Mouse (Mus musculus) stomach, embryonic 14.5 days (tissue): ENCODE measurements around the gene Lrmda. TPM values are rescaled to one million over a fixed set of nuclear protein-coding genes. Genes with fewer than 3 reads are reported as not detected.

ENCODE experiments used
- ATAC-seq: fragments of 200-750 bp; cut with Nextera tagmentation; 2 replicates; pipeline ENCODE4 v1.8.0; 2017; ENCODE audit warnings: low read depth, moderate TSS enrichment; ENCODE audit not compliant: insufficient number of reproducible peaks, insufficient read depth, low FRiP score
- H3K27ac ChIP-seq: fragments of 300-500 bp; sonication (generic); 2 replicates; pipeline ENCODE4 v1.5.1; 2014; ENCODE audit warnings: mild to moderate bottlenecking, low read length, moderate library complexity, mixed read lengths
- H3K27me3 ChIP-seq: fragments of 300-500 bp; sonication (generic); 2 replicates; pipeline ENCODE4 v1.6.1; 2014; ENCODE audit warnings: low read length, control low read depth, mixed read lengths; ENCODE audit not compliant: control insufficient read depth, insufficient read depth
- H3K36me3 ChIP-seq: fragments of 300-500 bp; sonication (generic); 2 replicates; pipeline ENCODE4 v1.6.1; 2014; ENCODE audit warnings: mild to moderate bottlenecking, control low read depth, low read length, moderate library complexity, mixed read lengths; ENCODE audit not compliant: control insufficient read depth, insufficient read depth
- H3K4me1 ChIP-seq: fragments of 300-500 bp; sonication (generic); 2 replicates; pipeline ENCODE4 v1.6.1; 2014; ENCODE audit warnings: low read length, control low read depth, mixed read lengths; ENCODE audit not compliant: control insufficient read depth, insufficient read depth
- H3K4me2 ChIP-seq: fragments of 300-500 bp; sonication (generic); replicated peaks from 2 replicates; pipeline ENCODE4 v1.6.1; 2014; ENCODE audit warnings: low read depth, low read length, control low read depth
- H3K4me3 ChIP-seq: fragments of 300-500 bp; sonication (generic); 2 replicates; pipeline ENCODE4 v1.5.1; 2014; ENCODE audit warnings: low read depth, low read length, control low read depth
- H3K9ac ChIP-seq: fragments of 300-500 bp; sonication (generic); replicated peaks from 2 replicates; pipeline ENCODE4 v1.6.1; 2014; ENCODE audit warnings: low read depth, mild to moderate bottlenecking, control low read depth, low read length, moderate library complexity, mixed read lengths
- H3K9me3 ChIP-seq: fragments of 300-500 bp; sonication (generic); 2 replicates; pipeline ENCODE4 v1.6.1; 2016; ENCODE audit warnings: low read depth, low read length, control low read depth; ENCODE audit not compliant: control insufficient read depth
- WGBS: fragments of 180-500 bp; shearing (Covaris S2); extraction: QIAGEN DNeasy Blood & Tissue Kit; methylation state at CpG from one replicate; pipeline ENCODE4 v1.1.7; 2014; 5-methylcytosine and 5-hydroxymethylcytosine counted together
- polyA plus RNA-seq: library from polyadenylated mRNA; unstranded; fragments of >200 nt; fragmentation: Nextera tagmentation; extraction: Ambion mirVana; gene quantifications from 2 replicates; pipeline ENCODE4 v1.2.1, GENCODE M21; 2014

The Lrmda gene
- polyA plus RNA-seq, 1 experiment from 2014 or later, result 0.46 TPM

DNA sequence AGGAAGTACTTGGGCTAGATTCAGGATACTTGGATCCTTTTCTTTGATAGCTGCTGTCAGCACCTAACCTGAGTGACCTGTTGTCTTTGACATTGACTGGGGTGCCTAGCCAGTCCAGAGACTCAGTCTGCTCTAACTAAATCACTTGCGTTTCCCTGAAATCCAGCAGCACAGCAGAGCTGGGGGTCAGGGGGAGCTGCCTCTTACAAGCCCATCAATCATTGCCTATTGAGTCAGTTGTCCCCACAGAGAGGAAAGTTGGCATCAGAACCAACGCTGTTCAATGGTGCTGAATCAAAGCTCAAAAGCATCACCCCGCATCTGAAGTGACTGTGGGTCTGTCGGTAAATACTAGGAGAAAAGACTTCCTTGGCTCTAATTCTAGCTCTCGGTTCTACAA is 725.2 kb downstream of the Lrmda start:
- Histone ChIP-seq H3K27me3 (no peaks in the 10 kb centered on the region), H3K4me3 (no peak overlapping the region), H3K27ac (no peak overlapping the region), H3K9ac (no peak overlapping the region), H3K9me3 (no peaks in the 10 kb centered on the region), H3K4me1 (peaks cover 14% of the 10 kb centered on the region; the same call in 1 of the 2 replicates), H3K4me2 (no peak overlapping the region), H3K36me3 (no peaks in the 10 kb centered on the region)
- ATAC-seq, result no peak
- WGBS, result 40% methylated on average over 5 of the region's 5 CpGs

DNA sequence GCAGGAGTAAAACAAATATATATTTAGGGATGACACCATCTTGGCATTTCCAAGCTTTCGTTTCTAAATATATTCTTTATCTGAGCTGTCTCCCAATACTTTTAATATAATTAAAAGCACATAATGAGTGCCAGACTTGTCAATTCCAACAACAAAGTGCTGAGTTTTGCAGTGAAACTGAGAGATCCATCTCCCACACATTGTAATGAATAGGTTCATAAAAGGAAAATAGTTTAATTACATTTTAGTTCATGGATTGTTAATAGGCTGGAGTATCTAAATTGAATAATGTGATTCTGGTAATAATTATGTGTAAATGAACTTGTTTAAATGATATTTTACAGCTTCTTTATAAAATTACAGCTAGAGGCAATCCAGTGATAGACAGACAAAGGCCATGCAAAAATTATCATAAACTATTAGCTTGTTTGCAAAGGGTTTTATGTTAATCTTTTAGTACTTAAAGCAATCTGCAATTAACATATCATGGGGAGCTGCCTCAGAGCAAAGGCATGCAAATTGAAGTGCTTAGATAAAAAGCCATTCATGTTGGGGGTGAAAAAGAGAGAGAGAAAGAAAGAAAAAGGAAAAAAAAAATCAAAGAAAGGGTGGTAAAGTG is 725.9 kb downstream of the Lrmda start:
- H3K4me1 ChIP-seq, result peaks cover 14% of the 10 kb centered on the region; the same call in 1 of the 2 replicates
- H3K4me3 ChIP-seq, result no peak overlapping the region
- no peaks in the 10 kb centered on the region for H3K36me3 ChIP-seq
- no peak overlapping the region for H3K4me2 ChIP-seq
- ATAC-seq, result no peak
- no peaks in the 10 kb centered on the region for H3K9me3 ChIP-seq
- no peaks in the 10 kb centered on the region for H3K27me3 ChIP-seq
- no peak overlapping the region for H3K27ac ChIP-seq
- no peak overlapping the region for H3K9ac ChIP-seq
- WGBS, result 53% methylated on average over 1 of the region's 1 CpGs

DNA sequence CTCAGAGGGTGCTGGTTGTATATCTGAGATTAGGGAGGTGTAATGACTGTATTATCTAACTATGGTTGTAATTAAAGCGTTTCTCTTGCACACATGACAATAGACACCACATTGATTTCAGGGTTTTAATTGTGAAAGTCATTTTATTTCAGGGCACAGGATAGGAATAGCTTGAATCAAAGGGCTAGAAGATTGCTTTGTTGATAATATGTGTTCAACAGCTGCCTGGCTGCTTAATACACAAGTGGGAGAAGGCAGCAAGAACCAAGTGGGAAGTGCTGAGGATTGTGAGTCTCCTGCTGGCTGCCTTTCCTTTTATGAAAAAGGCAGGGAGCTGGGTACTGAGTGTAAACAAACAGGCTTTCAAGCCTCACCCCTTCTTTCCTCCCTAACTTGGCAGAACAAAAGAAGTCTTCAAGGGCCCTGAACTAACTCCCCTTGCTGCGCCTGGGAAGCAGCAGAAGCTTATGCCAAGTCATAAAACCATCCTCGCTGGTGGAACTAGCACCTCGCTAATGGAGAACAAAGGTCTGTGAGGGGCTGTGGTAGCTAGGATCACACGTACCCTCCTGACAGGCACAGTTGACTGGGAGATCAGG is 726.5 kb downstream of the Lrmda start:
- no peak overlapping the region for H3K4me3 ChIP-seq
- no peak overlapping the region for H3K4me2 ChIP-seq
- no peaks in the 10 kb centered on the region for H3K36me3 ChIP-seq
- H3K27me3 ChIP-seq, result no peaks in the 10 kb centered on the region
- ATAC-seq, result peak; percentile 58; the same call in 1 of the 2 replicates
- peak overlapping the region; percentile 63; the same call in 1 of the 2 replicates for H3K27ac ChIP-seq
- no peaks in the 10 kb centered on the region for H3K9me3 ChIP-seq
- 19% methylated on average over 5 of the region's 5 CpGs for WGBS
- H3K9ac ChIP-seq, result no peak overlapping the region
- peaks cover 18% of the 10 kb centered on the region for H3K4me1 ChIP-seq

DNA sequence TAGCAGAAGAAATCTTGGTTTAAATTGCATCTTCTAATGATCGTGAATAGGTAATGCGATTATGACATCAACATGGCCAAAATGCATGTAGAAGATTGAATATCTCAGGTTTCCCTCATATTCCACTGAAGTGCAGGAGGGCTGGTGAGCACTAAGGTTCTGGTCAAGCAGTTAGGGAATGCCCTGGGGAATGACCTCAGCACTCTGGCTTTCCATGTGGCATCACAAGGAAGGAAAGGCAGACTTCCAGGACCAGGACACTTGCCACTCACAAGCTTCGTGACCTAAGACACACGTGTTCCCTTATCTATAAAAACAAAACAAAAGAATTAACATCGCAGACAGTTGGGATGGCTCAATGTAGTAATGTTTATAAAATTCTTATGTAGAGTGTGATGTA is 728.3 kb downstream of the Lrmda start:
- H3K9me3 ChIP-seq, result no peaks in the 10 kb centered on the region
- H3K9ac ChIP-seq, result no peak overlapping the region
- no peaks in the 10 kb centered on the region for H3K36me3 ChIP-seq
- no peak overlapping the region for H3K4me2 ChIP-seq
- H3K27me3 ChIP-seq, result no peaks in the 10 kb centered on the region
- H3K27ac ChIP-seq, result no peak overlapping the region
- H3K4me1 ChIP-seq, result peaks cover 19% of the 10 kb centered on the region
- H3K4me3 ChIP-seq, result no peak overlapping the region
- 79% methylated on average over 5 of the region's 5 CpGs for WGBS
- ATAC-seq, result no peak

DNA sequence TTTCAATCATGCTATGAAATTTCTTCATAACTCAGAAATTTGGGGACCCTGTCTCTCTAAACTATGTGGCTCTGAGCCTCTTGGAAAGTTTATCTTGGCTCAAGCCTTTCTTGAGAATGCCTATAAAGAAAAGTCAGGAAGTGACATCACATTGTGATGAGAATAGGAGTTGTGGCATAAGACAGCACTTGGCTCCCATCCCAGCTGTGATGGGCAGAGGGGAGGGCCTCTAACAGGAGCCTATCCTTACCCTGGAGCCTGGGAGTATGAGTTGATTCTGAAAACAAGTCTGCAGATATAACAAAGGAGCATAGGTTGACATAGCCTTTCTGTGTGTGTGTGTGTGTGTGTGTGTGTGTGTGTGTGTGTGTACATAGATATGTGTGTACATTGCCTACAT is 730.9 kb downstream of the Lrmda start:
- H3K4me1 ChIP-seq, result peaks cover 14% of the 10 kb centered on the region
- peak overlapping the region; percentile 49; the same call in 1 of the 2 replicates for H3K27ac ChIP-seq
- no peak overlapping the region for H3K4me2 ChIP-seq
- no peak overlapping the region for H3K4me3 ChIP-seq
- no peak overlapping the region for H3K9ac ChIP-seq
- H3K27me3 ChIP-seq, result no peaks in the 10 kb centered on the region
- H3K9me3 ChIP-seq, result no peaks in the 10 kb centered on the region
- no peaks in the 10 kb centered on the region for H3K36me3 ChIP-seq
- ATAC-seq, result no peak

DNA sequence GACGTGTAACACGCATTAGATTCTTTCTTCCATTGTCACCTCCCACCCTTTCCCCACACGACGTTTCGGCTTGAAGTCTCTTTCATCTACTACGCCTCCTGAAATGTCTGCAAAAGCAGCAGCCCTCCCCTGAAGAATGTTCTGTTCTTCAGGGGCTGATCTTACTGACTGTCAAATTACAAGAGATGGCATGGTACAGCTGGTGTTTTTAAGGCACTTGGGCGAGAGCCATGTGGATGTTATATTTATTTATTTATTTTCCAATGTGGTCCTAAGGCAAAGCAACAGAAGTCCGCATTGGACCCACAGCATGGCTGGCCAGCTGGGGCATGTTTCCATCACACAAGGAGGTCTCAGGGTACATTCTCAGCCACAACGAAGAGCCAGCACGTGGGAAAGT is 731.8 kb downstream of the Lrmda start:
- Histone ChIP-seq H3K27me3 (no peaks in the 10 kb centered on the region), H3K9ac (no peak overlapping the region), H3K9me3 (no peaks in the 10 kb centered on the region), H3K36me3 (no peaks in the 10 kb centered on the region), H3K4me1 (peaks cover 8% of the 10 kb centered on the region), H3K4me2 (no peak overlapping the region), H3K27ac (no peak overlapping the region), H3K4me3 (no peak overlapping the region)
- ATAC-seq, result peak; percentile 42; the same call in 1 of the 2 replicates
- WGBS, result 43% methylated on average over 10 of the region's 10 CpGs

DNA sequence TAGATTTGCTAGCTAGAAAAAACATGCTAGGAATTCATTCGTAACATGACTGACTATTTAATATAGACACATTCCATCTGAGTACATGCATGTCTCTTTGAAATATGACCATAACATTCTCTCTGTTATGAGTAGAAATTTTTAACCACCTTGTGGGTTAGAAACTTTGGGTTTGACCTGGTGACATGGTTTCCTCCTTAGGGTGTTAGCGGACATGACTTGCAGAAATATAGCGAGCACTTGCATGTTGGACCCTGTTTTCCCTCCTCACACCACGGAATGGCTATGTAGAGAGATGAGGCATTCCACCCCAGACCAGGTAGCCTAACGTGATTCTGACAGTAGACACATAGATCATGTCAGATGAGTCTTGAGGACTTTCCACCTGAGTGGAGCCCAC is 735.1 kb downstream of the Lrmda start:
- 80% methylated on average over 5 of the region's 5 CpGs for WGBS
- no peaks in the 10 kb centered on the region for H3K36me3 ChIP-seq
- H3K27ac ChIP-seq, result no peak overlapping the region
- no peak overlapping the region for H3K4me3 ChIP-seq
- no peaks in the 10 kb centered on the region for H3K27me3 ChIP-seq
- no peak overlapping the region for H3K9ac ChIP-seq
- ATAC-seq, result no peak
- H3K9me3 ChIP-seq, result no peaks in the 10 kb centered on the region
- H3K4me1 ChIP-seq, result peaks cover 10% of the 10 kb centered on the region
- H3K4me2 ChIP-seq, result no peak overlapping the region

DNA sequence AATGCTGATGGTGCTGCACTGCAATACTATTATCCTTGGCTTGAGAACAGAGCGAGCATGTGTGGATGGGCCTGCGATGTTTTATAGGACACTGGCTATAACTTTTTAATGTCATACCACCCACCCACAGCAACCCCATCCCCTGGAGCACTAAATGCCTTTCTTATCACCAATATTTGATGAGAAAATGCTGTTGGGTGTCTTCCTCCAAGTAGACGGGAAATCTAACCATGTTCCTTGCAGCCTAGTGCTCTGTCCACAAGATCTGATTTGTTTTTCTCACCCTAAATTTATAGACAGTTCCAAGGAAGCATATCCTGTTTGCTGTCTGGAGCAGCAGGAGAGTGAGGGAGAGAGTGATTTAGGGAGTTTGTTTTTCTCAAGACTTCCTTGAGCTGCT is 738.0 kb downstream of the Lrmda start:
- Histone ChIP-seq H3K9ac (no peak overlapping the region), H3K4me2 (no peak overlapping the region), H3K27me3 (no peaks in the 10 kb centered on the region), H3K36me3 (no peaks in the 10 kb centered on the region), H3K4me1 (peaks cover 15% of the 10 kb centered on the region), H3K9me3 (no peaks in the 10 kb centered on the region), H3K27ac (no peak overlapping the region), H3K4me3 (no peak overlapping the region)
- ATAC-seq, result no peak
- WGBS, result 89% methylated on average over 3 of the region's 3 CpGs

DNA sequence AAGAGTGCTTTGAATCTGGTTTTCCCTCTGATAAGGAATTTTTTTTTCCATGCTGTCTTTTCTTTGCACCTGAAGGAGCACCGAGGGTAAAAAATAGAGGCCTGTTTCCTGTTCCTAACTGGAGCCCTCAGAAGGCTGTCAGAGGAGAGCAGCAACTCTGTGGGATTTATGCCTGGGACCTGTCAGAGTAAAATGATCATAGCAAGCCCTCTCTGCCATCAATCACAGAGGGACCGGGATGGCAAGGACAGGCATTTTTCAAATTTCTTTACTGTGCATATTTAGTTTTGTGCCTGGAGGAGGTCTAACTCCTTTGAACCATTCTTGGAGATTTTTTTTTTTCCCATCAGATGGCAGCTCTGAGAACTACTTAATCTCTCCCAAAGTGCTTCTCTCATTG is 739.7 kb downstream of the Lrmda start:
- no peak overlapping the region for H3K4me3 ChIP-seq
- no peaks in the 10 kb centered on the region for H3K9me3 ChIP-seq
- H3K36me3 ChIP-seq, result no peaks in the 10 kb centered on the region
- peaks cover 15% of the 10 kb centered on the region for H3K4me1 ChIP-seq
- no peak for ATAC-seq
- WGBS, result 7% methylated on average over 2 of the region's 2 CpGs
- H3K27me3 ChIP-seq, result no peaks in the 10 kb centered on the region
- H3K27ac ChIP-seq, result peak overlapping the region; percentile 46; the same call in 1 of the 2 replicates
- no peak overlapping the region for H3K4me2 ChIP-seq
- H3K9ac ChIP-seq, result no peak overlapping the region
